Mouse (Mus musculus) heart, embryonic 11.5 days (tissue): ENCODE results near the gene Prr15l. TPM values are rescaled to one million over a fixed set of nuclear protein-coding genes. Genes with fewer than 3 reads are reported as not detected.

Source experiments
- ATAC-seq: fragments of 200-750 bp; cut with Nextera tagmentation; replicated peaks from 2 replicates; pipeline ENCODE4 v1.8.0; 2017; ENCODE audit warnings: moderate library complexity; ENCODE audit not compliant: insufficient number of reproducible peaks, low FRiP score, low TSS enrichment
- H3K27ac ChIP-seq: fragments of 300-500 bp; sonication (generic); 2 replicates; pipeline ENCODE4 v1.5.1; 2014; ENCODE audit warnings: mild to moderate bottlenecking, low read depth, low read length
- H3K27me3 ChIP-seq: fragments of 300-500 bp; sonication (generic); 2 replicates; pipeline ENCODE4 v1.6.1; 2014; ENCODE audit warnings: mild to moderate bottlenecking, low read length, mixed read lengths; ENCODE audit not compliant: control insufficient read depth, insufficient read depth
- H3K36me3 ChIP-seq: fragments of 300-500 bp; sonication (generic); 2 replicates; pipeline ENCODE4 v1.6.1; 2014; ENCODE audit warnings: mild to moderate bottlenecking, low read length, moderate library complexity, mixed read lengths; ENCODE audit not compliant: control insufficient read depth, insufficient read depth
- H3K4me1 ChIP-seq: fragments of 300-500 bp; sonication (generic); 2 replicates; pipeline ENCODE4 v1.6.1; 2014; ENCODE audit warnings: low read length; ENCODE audit not compliant: control insufficient read depth, insufficient read depth
- H3K4me2 ChIP-seq: fragments of 300-500 bp; sonication (generic); 2 replicates; pipeline ENCODE4 v1.6.1; 2014; ENCODE audit warnings: mild to moderate bottlenecking, moderate library complexity
- H3K4me3 ChIP-seq: fragments of 300-500 bp; sonication (generic); 2 replicates; pipeline ENCODE4 v1.5.1; 2014; ENCODE audit warnings: low read depth, low read length
- H3K9ac ChIP-seq: fragments of 300-500 bp; sonication (generic); 2 replicates; pipeline ENCODE4 v1.6.1; 2014; ENCODE audit warnings: mild to moderate bottlenecking, low read depth, low read length, moderate library complexity
- H3K9me3 ChIP-seq: fragments of 300-500 bp; sonication (generic); replicated peaks from 2 replicates; pipeline ENCODE4 v1.6.1; 2016; ENCODE audit warnings: low read length; ENCODE audit not compliant: control insufficient read depth
- WGBS: fragments of 180-500 bp; shearing (Covaris S2); extraction: QIAGEN DNeasy Blood & Tissue Kit; methylation state at CpG from one replicate; pipeline ENCODE4 v1.1.7; 2014; ENCODE audit not compliant: insufficient replicate concordance; 5-methylcytosine and 5-hydroxymethylcytosine counted together
- polyA plus RNA-seq: library from polyadenylated mRNA; unstranded; fragments of >200 nt; fragmentation: Nextera tagmentation; extraction: Ambion mirVana; gene quantifications from 2 replicates; pipeline ENCODE4 v1.2.1, GENCODE M21; 2014

Gene Prr15l
- polyA plus RNA-seq, 1 experiment from 2014 or later = 0.50 TPM

GRCm38 (mm10) chr11:96950767-96951166, 22.9 kb downstream of the Prr15l start:
- WGBS = 97% methylated on average over 3 of the region's 3 CpGs
- peaks cover 18% of the 10 kb centered on the region for H3K36me3 ChIP-seq
- H3K4me2 ChIP-seq = no peak overlapping the region
- H3K4me1 ChIP-seq = peaks cover 2% of the 10 kb centered on the region; the same call in 1 of the 2 replicates
- no peak for ATAC-seq
- H3K4me3 ChIP-seq = no peak overlapping the region
- H3K9ac ChIP-seq = no peak overlapping the region
- no peaks in the 10 kb centered on the region for H3K9me3 ChIP-seq
- no peaks in the 10 kb centered on the region for H3K27me3 ChIP-seq
- no peak overlapping the region for H3K27ac ChIP-seq

GRCm38 (mm10) chr11:96952426-96952825, 24.5 kb downstream of the Prr15l start:
- H3K9me3 ChIP-seq = no peaks in the 10 kb centered on the region
- H3K4me1 ChIP-seq = peaks cover 2% of the 10 kb centered on the region; the same call in 1 of the 2 replicates
- H3K36me3 ChIP-seq = peaks cover 30% of the 10 kb centered on the region

GRCm38 (mm10) chr11:96952896-96953295, 25.0 kb downstream of the Prr15l start:
- no peak overlapping the region for H3K9ac ChIP-seq
- H3K9me3 ChIP-seq = no peaks in the 10 kb centered on the region
- no peak overlapping the region for H3K27ac ChIP-seq
- H3K4me1 ChIP-seq = peaks cover 2% of the 10 kb centered on the region; the same call in 1 of the 2 replicates
- H3K36me3 ChIP-seq = peaks cover 30% of the 10 kb centered on the region
- no peaks in the 10 kb centered on the region for H3K27me3 ChIP-seq
- no peak overlapping the region for H3K4me3 ChIP-seq
- ATAC-seq = no peak
- 71% methylated on average over 6 of the region's 6 CpGs for whole genome bisulfite sequencing
- no peak overlapping the region for H3K4me2 ChIP-seq

More at GRCm38 (mm10) chr11:96952426-96952825, 24.5 kb downstream of the Prr15l start:
- Histone ChIP-seq H3K4me3 (no peak overlapping the region), H3K27me3 (no peaks in the 10 kb centered on the region), H3K9ac (no peak overlapping the region), H3K27ac (no peak overlapping the region), H3K4me2 (no peak overlapping the region)
- no peak for ATAC-seq
- WGBS = 83% methylated on average over 10 of the region's 10 CpGs

- ATAC-seq = no peak
- peaks cover 33% of the 10 kb centered on the region for H3K36me3 ChIP-seq
- H3K9ac ChIP-seq = no peak overlapping the region
- 84% methylated on average over 4 of the region's 4 CpGs for WGBS
- H3K27me3 ChIP-seq = no peaks in the 10 kb centered on the region
- no peaks in the 10 kb centered on the region for H3K9me3 ChIP-seq
- no peak overlapping the region for H3K4me3 ChIP-seq
- H3K27ac ChIP-seq = no peak overlapping the region; the same call in 1 of the 2 replicates
- no peak overlapping the region for H3K4me2 ChIP-seq
- peaks cover 2% of the 10 kb centered on the region; the same call in 1 of the 2 replicates for H3K4me1 ChIP-seq
Measured at GRCm38 (mm10) chr11:96955094-96955493, 27.2 kb downstream of the Prr15l start.

GRCm38 (mm10) chr11:96956009-96956724, 28.3 kb downstream of the Prr15l start:
- ATAC-seq = peak; percentile 51
- 59% methylated on average over 20 of the region's 20 CpGs for WGBS

GRCm38 (mm10) chr11:96957061-96957805, 29.3 kb downstream of the Prr15l start:
- Histone ChIP-seq H3K9me3 (no peaks in the 10 kb centered on the region), H3K27ac (no peak overlapping the region), H3K36me3 (peaks cover 42% of the 10 kb centered on the region), H3K4me1 (no peaks in the 10 kb centered on the region; the same call in 1 of the 2 replicates), H3K9ac (no peak overlapping the region), H3K27me3 (no peaks in the 10 kb centered on the region), H3K4me2 (no peak overlapping the region), H3K4me3 (no peak overlapping the region)
- WGBS = 90% methylated on average over 10 of the region's 10 CpGs
- no peak for ATAC-seq

More at GRCm38 (mm10) chr11:96956009-96956724, 28.3 kb downstream of the Prr15l start:
- H3K27me3 ChIP-seq = no peaks in the 10 kb centered on the region
- peaks cover 42% of the 10 kb centered on the region for H3K36me3 ChIP-seq
- peak overlapping the region; percentile 35 for H3K27ac ChIP-seq
- H3K4me2 ChIP-seq = no peak overlapping the region
- no peaks in the 10 kb centered on the region for H3K9me3 ChIP-seq
- no peak overlapping the region for H3K4me3 ChIP-seq
- H3K9ac ChIP-seq = no peak overlapping the region
- peaks cover 2% of the 10 kb centered on the region; the same call in 1 of the 2 replicates for H3K4me1 ChIP-seq

GRCm38 (mm10) chr11:96963580-96963979, 35.7 kb downstream of the Prr15l start:
- Histone ChIP-seq H3K9me3 (no peaks in the 10 kb centered on the region), H3K36me3 (peaks cover 15% of the 10 kb centered on the region; the same call in 1 of the 2 replicates), H3K4me3 (no peak overlapping the region), H3K9ac (no peak overlapping the region; the same call in 1 of the 2 replicates), H3K4me1 (peaks cover 25% of the 10 kb centered on the region), H3K27me3 (no peaks in the 10 kb centered on the region), H3K27ac (no peak overlapping the region), H3K4me2 (no peak overlapping the region)
- ATAC-seq = no peak; the same call in 1 of the 2 replicates
- WGBS = 20% methylated on average over 8 of the region's 8 CpGs

GRCm38 (mm10) chr11:96966172-96966571, 38.3 kb downstream of the Prr15l start:
- Histone ChIP-seq H3K4me3 (no peak overlapping the region), H3K27ac (no peak overlapping the region), H3K9me3 (no peaks in the 10 kb centered on the region), H3K27me3 (no peaks in the 10 kb centered on the region), H3K4me2 (no peak overlapping the region), H3K4me1 (peaks cover 47% of the 10 kb centered on the region), H3K36me3 (peaks cover 2% of the 10 kb centered on the region; the same call in 1 of the 2 replicates), H3K9ac (no peak overlapping the region)
- WGBS = 86% methylated on average over 3 of the region's 3 CpGs
- ATAC-seq = no peak
